Mouse (Mus musculus): ENCODE measurements around the gene Lgr6. TPM values are rescaled to one million over a fixed set of nuclear protein-coding genes. Genes with fewer than 3 reads are reported as not detected.

Lgr6 gene
- polyA plus RNA-seq, 1 experiment from 2014 or later: 0.32 TPM

GRCm38 (mm10) chr1:135143940-135144339, 38.9 kb upstream of the Lgr6 start:
- 88% methylated on average over 2 of the region's 2 CpGs for WGBS
- DNase-seq (ENCODE audit: low spot score) (no peak), ATAC-seq (replicated peaks; ENCODE audit: low FRiP score) (no peak)
- Histone ChIP-seq H3K9me3 (ENCODE audit: control insufficient read depth, low read length) (no peaks in the 10 kb centered on the region), H3K27ac (ENCODE audit: low read depth, low read length) (no peak overlapping the region), H3K9ac (ENCODE audit: low read length) (no peak overlapping the region), H3K4me1 (replicated peaks; ENCODE audit: control insufficient read depth, insufficient read depth, low read length) (peaks cover 7% of the 10 kb centered on the region; the same call in 1 of the 2 replicates), H3K4me3 (ENCODE audit: low read depth, low read length) (no peak overlapping the region), H3K36me3 (ENCODE audit: control insufficient read depth, insufficient read depth, low read length) (no peaks in the 10 kb centered on the region), H3K27me3 (ENCODE audit: control insufficient read depth, insufficient read depth, low read length) (no peaks in the 10 kb centered on the region), H3K4me2 (ENCODE audit: low read depth, low read length, severe bottlenecking) (no peak overlapping the region)

- H3K9me3 ChIP-seq (ENCODE audit: control insufficient read depth, low read length): no peaks in the 10 kb centered on the region
- no peak overlapping the region for H3K4me2 ChIP-seq (ENCODE audit: low read depth, low read length, severe bottlenecking)
- H3K27ac ChIP-seq (ENCODE audit: low read depth, low read length): no peak overlapping the region
- ATAC-seq (replicated peaks; ENCODE audit: low FRiP score) (no peak), DNase-seq (ENCODE audit: low spot score) (no peak)
- H3K9ac ChIP-seq (ENCODE audit: low read length): no peak overlapping the region
- no peaks in the 10 kb centered on the region for H3K27me3 ChIP-seq (ENCODE audit: control insufficient read depth, insufficient read depth, low read length)
- 73% methylated on average over 2 of the region's 2 CpGs for WGBS
- H3K4me1 ChIP-seq (replicated peaks; ENCODE audit: control insufficient read depth, insufficient read depth, low read length): no peaks in the 10 kb centered on the region
- no peaks in the 10 kb centered on the region for H3K36me3 ChIP-seq (ENCODE audit: control insufficient read depth, insufficient read depth, low read length)
- H3K4me3 ChIP-seq (ENCODE audit: low read depth, low read length): no peak overlapping the region
These were observed 37.4 kb upstream of the Lgr6 start for GRCm38 (mm10) chr1:135142452-135142851.

GRCm38 (mm10) chr1:135139906-135140305, 34.8 kb upstream of the Lgr6 start:
- Histone ChIP-seq H3K4me3 (ENCODE audit: low read depth, low read length) (no peak overlapping the region), H3K9ac (ENCODE audit: low read length) (no peak overlapping the region), H3K36me3 (ENCODE audit: control insufficient read depth, insufficient read depth, low read length) (no peaks in the 10 kb centered on the region), H3K27me3 (ENCODE audit: control insufficient read depth, insufficient read depth, low read length) (no peaks in the 10 kb centered on the region), H3K9me3 (ENCODE audit: control insufficient read depth, low read length) (no peaks in the 10 kb centered on the region), H3K4me2 (ENCODE audit: low read depth, low read length, severe bottlenecking) (no peak overlapping the region), H3K4me1 (replicated peaks; ENCODE audit: control insufficient read depth, insufficient read depth, low read length) (no peaks in the 10 kb centered on the region), H3K27ac (ENCODE audit: low read depth, low read length) (no peak overlapping the region)
- ATAC-seq (replicated peaks; ENCODE audit: low FRiP score) (no peak), DNase-seq (ENCODE audit: low spot score) (peak; percentile 42)
- 75% methylated on average over 2 of the region's 2 CpGs for WGBS

- H3K9me3 ChIP-seq (ENCODE audit: control insufficient read depth, low read length): no peaks in the 10 kb centered on the region
- ATAC-seq (replicated peaks; ENCODE audit: low FRiP score): no peak
- H3K4me1 ChIP-seq (replicated peaks; ENCODE audit: control insufficient read depth, insufficient read depth, low read length): no peaks in the 10 kb centered on the region
- no peak overlapping the region for H3K4me3 ChIP-seq (ENCODE audit: low read depth, low read length)
- H3K27ac ChIP-seq (ENCODE audit: low read depth, low read length): no peak overlapping the region
- no peak overlapping the region for H3K4me2 ChIP-seq (ENCODE audit: low read depth, low read length, severe bottlenecking)
- 10% methylated on average over 1 of the region's 1 CpGs for WGBS
- no peaks in the 10 kb centered on the region for H3K36me3 ChIP-seq (ENCODE audit: control insufficient read depth, insufficient read depth, low read length)
- no peak overlapping the region for H3K9ac ChIP-seq (ENCODE audit: low read length)
- H3K27me3 ChIP-seq (ENCODE audit: control insufficient read depth, insufficient read depth, low read length): no peaks in the 10 kb centered on the region
- peak; percentile 90 for DNase-seq (ENCODE audit: low spot score)
These were observed 31.4 kb upstream of the Lgr6 start for GRCm38 (mm10) chr1:135136500-135136899.

GRCm38 (mm10) chr1:135135111-135135787, 30.2 kb upstream of the Lgr6 start:
- H3K9ac ChIP-seq (ENCODE audit: low read length): no peak overlapping the region
- H3K4me3 ChIP-seq (ENCODE audit: low read depth, low read length): no peak overlapping the region
- DNase-seq (ENCODE audit: low spot score) (no peak), ATAC-seq (replicated peaks; ENCODE audit: low FRiP score) (no peak)
- H3K36me3 ChIP-seq (ENCODE audit: control insufficient read depth, insufficient read depth, low read length): no peaks in the 10 kb centered on the region
- no peaks in the 10 kb centered on the region for H3K4me1 ChIP-seq (replicated peaks; ENCODE audit: control insufficient read depth, insufficient read depth, low read length)
- no peak overlapping the region for H3K4me2 ChIP-seq (ENCODE audit: low read depth, low read length, severe bottlenecking)
- WGBS: 89% methylated on average over 8 of the region's 8 CpGs
- H3K9me3 ChIP-seq (ENCODE audit: control insufficient read depth, low read length): no peaks in the 10 kb centered on the region
- no peak overlapping the region for H3K27ac ChIP-seq (ENCODE audit: low read depth, low read length)
- no peaks in the 10 kb centered on the region for H3K27me3 ChIP-seq (ENCODE audit: control insufficient read depth, insufficient read depth, low read length)

GRCm38 (mm10) chr1:135133678-135134435, 28.8 kb upstream of the Lgr6 start:
- Histone ChIP-seq H3K4me1 (replicated peaks; ENCODE audit: control insufficient read depth, insufficient read depth, low read length) (peaks cover 3% of the 10 kb centered on the region; the same call in 1 of the 2 replicates), H3K4me2 (ENCODE audit: low read depth, low read length, severe bottlenecking) (no peak overlapping the region), H3K27ac (ENCODE audit: low read depth, low read length) (no peak overlapping the region), H3K9me3 (ENCODE audit: control insufficient read depth, low read length) (no peaks in the 10 kb centered on the region), H3K9ac (ENCODE audit: low read length) (no peak overlapping the region), H3K27me3 (ENCODE audit: control insufficient read depth, insufficient read depth, low read length) (no peaks in the 10 kb centered on the region), H3K36me3 (ENCODE audit: control insufficient read depth, insufficient read depth, low read length) (no peaks in the 10 kb centered on the region), H3K4me3 (ENCODE audit: low read depth, low read length) (no peak overlapping the region)
- 85% methylated on average over 10 of the region's 10 CpGs for WGBS
- ATAC-seq (replicated peaks; ENCODE audit: low FRiP score) (no peak), DNase-seq (ENCODE audit: low spot score) (no peak)

- no peak overlapping the region for H3K9ac ChIP-seq (ENCODE audit: low read length)
- no peaks in the 10 kb centered on the region for H3K9me3 ChIP-seq (ENCODE audit: control insufficient read depth, low read length)
- H3K36me3 ChIP-seq (ENCODE audit: control insufficient read depth, insufficient read depth, low read length): no peaks in the 10 kb centered on the region
- 86% methylated on average over 9 of the region's 9 CpGs for WGBS
- H3K4me1 ChIP-seq (replicated peaks; ENCODE audit: control insufficient read depth, insufficient read depth, low read length): peaks cover 3% of the 10 kb centered on the region; the same call in 1 of the 2 replicates
- no peak for ATAC-seq (replicated peaks; ENCODE audit: low FRiP score)
- peak; percentile 44 for DNase-seq (ENCODE audit: low spot score)
- no peaks in the 10 kb centered on the region for H3K27me3 ChIP-seq (ENCODE audit: control insufficient read depth, insufficient read depth, low read length)
- H3K4me2 ChIP-seq (ENCODE audit: low read depth, low read length, severe bottlenecking): no peak overlapping the region
- H3K27ac ChIP-seq (ENCODE audit: low read depth, low read length): no peak overlapping the region
- H3K4me3 ChIP-seq (ENCODE audit: low read depth, low read length): no peak overlapping the region
These were observed 27.9 kb upstream of the Lgr6 start for GRCm38 (mm10) chr1:135132893-135133369.

- Histone ChIP-seq H3K4me1 (replicated peaks; ENCODE audit: control insufficient read depth, insufficient read depth, low read length) (peaks cover 3% of the 10 kb centered on the region; the same call in 1 of the 2 replicates), H3K27ac (ENCODE audit: low read depth, low read length) (no peak within 1 kb of the TSS), H3K9ac (ENCODE audit: low read length) (no peak within 1 kb of the TSS), H3K27me3 (ENCODE audit: control insufficient read depth, insufficient read depth, low read length) (no peaks in the 10 kb centered on the region; the same call in 1 of the 2 replicates), H3K9me3 (ENCODE audit: control insufficient read depth, low read length) (no peaks in the 10 kb centered on the region), H3K4me3 (ENCODE audit: low read depth, low read length) (no peak within 1 kb of the TSS), H3K36me3 (ENCODE audit: control insufficient read depth, insufficient read depth, low read length) (no peaks in the 10 kb centered on the region), H3K4me2 (ENCODE audit: low read depth, low read length, severe bottlenecking) (no peak within 1 kb of the TSS)
- peak; percentile 66 for DNase-seq (ENCODE audit: low spot score)
- ATAC-seq (replicated peaks; ENCODE audit: low FRiP score): no peak
- WGBS: 44% methylated on average over 10 of the region's 10 CpGs
These were observed 27.4 kb upstream of the Lgr6 start, which contains the start of gene Ptpn7 for GRCm38 (mm10) chr1:135132473-135132872. TSS of gene Ptpn7 (plus strand) at chr1:135132700.

All from forebrain, embryonic 11.5 days (tissue).